Mouse (Mus musculus): Measurements from ENCODE around the gene Slc7a8.

Slc7a8 gene

GRCm38 (mm10) chr14:54781610-54782365, at the start of gene Slc7a8:
Gene Slc7a8 (minus strand): TSS chr14:54781946.
- DNase-seq, result peak; percentile 43 to 47

DNA sequence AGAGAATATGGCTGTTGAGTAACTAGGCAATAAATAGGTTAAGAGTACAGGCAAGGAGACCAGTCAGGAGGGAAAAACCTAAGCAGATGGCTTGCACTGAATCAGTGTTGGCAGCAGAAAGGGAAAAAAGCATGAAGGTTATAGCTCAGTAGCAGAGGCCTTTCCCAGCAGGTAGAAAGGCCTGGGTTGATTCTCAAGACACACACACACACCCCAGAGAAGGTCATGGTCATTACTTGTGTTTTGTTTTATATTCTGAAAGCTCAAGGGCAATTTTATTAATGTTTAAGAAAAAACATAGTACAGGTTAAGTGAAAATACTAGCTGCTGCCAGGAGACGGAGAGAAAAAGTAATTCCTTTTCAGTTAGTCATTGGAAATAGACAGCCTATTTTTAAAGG, 42.0 kb upstream of the Slc7a8 start:
- no peak for DNase-seq

GRCm38 (mm10) chr14:54822301-54822700, 40.6 kb upstream of the Slc7a8 start:
- no peak for DNase-seq

DNA sequence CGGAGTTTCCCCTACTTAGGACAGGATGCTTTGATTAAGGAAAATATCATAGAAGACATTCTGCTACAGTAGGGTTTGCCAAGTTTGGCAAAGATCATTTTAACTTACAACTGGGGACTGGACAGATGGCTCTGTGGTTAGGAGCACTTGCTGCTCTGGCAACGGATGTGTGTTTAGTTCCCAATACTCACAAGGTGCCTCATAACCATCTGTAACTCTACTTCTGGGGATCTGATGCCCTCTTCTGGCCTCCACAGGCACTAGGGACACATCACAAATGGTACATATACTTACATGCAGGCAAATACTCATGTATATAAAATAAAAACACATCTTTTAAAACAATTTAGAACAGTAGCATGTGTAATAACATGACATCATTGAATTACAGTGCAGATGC, 36.0 kb upstream of the Slc7a8 start:
- no peak for DNase-seq

GRCm38 (mm10) chr14:54815737-54816136, 34.0 kb upstream of the Slc7a8 start:
- no peak for DNase-seq

GRCm38 (mm10) chr14:54813991-54814390, 32.2 kb upstream of the Slc7a8 start, which contains the start of gene Rnf212b:
Gene Rnf212b (plus strand): TSS chr14:54814141.
- no peak for DNase-seq

GRCm38 (mm10) chr14:54809668-54810033, 27.9 kb upstream of the Slc7a8 start:
- no peak for DNase-seq

DNA sequence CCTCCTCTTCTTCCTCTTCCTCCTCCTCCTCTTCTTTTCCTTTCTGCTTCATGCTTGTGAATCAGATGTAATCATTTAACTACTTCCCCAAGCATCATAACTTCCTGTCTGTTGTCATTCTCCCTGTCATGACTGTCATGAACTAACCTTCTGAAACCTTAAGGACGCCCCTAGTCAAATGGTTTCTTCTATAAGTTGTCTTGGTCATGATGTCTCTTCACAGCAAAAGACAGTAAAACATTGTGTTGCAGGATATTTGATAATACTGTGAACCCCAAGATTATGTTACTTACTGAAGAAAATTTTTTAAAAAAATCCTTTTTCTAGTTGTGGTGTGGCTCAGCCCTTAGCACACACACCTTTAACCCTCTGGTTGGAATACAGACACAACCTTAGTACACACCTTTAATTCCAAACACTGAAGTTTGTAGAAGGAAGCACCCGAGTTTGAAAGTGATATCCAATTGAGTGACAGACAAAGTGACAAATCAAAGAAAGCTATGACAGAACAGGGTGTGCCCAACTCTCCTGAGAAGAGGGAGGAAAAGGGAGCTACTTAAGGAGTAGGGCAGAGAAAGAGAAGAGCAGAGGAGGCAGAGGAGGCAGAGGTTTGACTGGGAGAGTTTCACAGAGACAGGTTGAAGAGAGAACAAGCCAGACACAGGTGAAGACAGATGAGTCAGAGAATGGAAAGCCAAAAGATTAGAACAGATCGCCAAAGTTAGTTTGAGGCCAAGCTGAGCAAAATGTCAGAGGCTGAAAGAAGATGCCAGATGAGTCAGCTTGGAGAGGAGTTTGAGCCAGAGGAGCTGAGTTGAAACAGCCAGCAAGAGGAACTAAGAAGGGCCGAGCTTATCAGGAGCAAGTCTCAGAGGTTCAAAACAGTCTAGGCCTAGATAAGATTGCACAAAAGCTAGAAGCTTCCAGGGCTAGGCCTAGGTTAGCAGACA, 27.2 kb upstream of the Slc7a8 start:
- DNase-seq, result no peak

- no peak for DNase-seq
These were observed 24.4 kb upstream of the Slc7a8 start for GRCm38 (mm10) chr14:54806124-54806523.

GRCm38 (mm10) chr14:54802428-54802827, 20.7 kb upstream of the Slc7a8 start:
- no peak for DNase-seq

DNA sequence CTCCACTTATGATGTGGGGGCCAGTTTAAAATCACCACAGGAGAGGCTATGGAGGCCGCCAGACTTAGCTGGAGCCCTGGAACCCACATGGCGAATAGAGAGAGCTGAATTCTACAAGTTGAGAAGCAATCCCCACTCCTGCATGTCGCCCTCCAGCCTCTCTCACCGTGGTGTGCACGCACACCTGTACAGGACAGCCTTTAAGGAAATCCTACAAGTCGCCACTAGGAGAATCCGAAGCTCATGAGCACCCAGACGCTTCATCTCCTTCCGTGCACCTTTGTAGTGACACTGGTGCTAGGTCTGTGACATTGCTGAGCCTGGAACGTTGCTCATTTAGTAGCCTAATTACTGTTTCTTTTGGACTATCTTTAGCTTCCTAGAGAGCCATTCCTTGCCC, 17.9 kb upstream of the Slc7a8 start:
- DNase-seq, result no peak

GRCm38 (mm10) chr14:54796760-54797159, 15.0 kb upstream of the Slc7a8 start:
- no peak for DNase-seq

- DNase-seq, result no peak
These were observed 14.2 kb upstream of the Slc7a8 start for GRCm38 (mm10) chr14:54795901-54796300.

- no peak for DNase-seq
These were observed 12.4 kb upstream of the Slc7a8 start for GRCm38 (mm10) chr14:54793894-54794830.

DNA sequence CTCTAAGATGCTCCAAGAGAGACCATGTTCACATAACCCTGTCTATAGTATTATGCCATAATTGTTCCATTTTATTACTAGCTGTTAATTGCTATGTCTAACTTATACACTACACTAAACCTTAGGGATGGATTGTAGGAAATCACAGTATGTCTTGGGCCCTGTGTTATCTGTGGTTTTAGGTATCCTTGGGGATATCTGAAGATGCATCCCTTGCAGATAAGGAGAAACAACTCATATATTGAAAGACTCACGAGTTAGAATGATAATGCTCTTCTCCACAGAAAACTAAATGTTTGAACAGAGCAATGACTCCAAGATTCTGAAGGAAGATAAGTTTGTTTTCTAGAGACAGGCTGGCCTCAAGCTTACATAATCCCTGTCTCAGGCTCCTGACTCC, 11.6 kb upstream of the Slc7a8 start:
- no peak for DNase-seq

DNA sequence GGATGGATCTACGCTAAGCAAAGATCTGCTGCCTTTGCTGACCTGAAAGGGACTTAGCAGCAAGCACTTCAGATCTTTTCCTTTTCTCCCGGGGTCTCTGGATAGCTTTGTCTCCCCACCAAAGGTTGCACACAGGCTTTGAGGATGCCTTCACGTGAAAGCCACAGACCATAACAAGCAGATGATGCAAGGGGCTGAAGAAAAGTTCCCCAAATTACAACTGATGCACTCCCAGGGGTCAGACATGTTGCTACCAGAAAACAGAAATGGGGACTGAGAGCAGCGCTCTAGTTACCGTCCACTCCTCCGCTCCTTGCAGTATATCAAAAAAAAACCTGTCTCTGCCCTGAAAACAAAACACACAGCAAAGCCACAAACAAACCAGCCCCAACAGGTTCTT, 10.4 kb upstream of the Slc7a8 start:
- no peak for DNase-seq

GRCm38 (mm10) chr14:54788231-54788630, 6.5 kb upstream of the Slc7a8 start:
- DNase-seq, result no peak

DNA sequence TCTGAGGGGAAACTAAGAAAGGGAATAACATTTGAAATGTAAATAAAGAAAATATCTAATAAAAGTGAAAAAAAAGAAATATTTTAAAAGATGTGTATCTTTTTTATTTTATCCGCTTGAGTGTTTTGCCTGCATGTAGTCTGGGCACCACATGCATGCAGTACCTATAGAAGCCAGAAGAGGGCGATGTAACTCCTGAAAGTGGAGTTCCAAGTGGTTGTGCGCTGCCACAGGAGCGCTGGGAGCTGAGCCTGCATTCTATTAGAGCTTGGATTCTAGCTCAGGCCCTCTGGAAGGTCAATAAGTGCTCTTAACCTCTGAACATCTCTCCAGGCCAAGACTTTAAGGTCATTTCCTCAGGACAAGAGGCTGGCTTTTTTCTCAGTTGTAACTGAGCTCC, 5.5 kb upstream of the Slc7a8 start:
- DNase-seq, result peak; percentile 20 to 25

DNA sequence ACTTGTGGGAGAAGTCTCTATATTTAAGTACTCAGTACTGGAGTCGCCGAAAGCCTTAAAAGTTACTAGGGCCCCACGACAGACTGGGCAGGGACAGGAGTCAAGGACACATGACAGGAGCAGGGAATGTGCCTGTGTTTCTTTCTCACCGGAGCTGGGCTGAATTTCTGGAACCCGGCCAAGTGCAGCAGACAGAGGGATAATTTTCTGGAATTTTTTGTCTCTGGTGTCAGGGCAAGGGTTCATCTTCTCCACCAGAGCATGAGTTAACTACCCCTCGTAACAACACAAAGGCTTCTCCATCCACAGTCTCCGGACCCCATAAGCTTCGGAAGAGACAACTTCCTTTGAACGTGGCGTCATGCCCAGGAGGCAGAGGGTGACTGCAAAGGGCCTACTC, 4.7 kb upstream of the Slc7a8 start:
- DNase-seq, result no peak

- DNase-seq, result peak; percentile 80 to 81
These were observed 4.2 kb upstream of the Slc7a8 start for GRCm38 (mm10) chr14:54785898-54786297.

DNA sequence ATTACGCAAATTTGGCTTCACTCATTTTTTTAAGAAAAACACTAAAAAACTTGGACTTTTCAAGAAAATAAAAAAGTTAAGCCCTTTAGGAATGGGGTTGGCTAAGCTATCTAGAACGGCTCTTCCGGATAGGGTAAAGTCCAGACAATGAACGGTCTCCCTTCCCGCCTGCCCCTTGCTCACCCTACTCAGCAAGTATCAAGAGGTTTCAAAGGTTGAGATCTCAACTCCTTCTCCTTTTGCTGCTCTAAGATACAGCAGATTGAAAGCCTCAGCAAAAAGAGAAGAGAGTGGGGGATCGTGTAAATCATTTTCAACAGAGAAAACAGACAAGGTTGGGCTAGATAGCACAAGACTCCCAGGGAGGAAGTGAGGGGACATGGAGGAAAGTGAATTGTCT, 1.2 kb upstream of the Slc7a8 start:
- DNase-seq, result no peak

GRCm38 (mm10) chr14:54780836-54781609, 723 bp downstream of the Slc7a8 start:
- peak; percentile 30 to 35 for DNase-seq

Measured in B cell, adult 2 months (primary cell).